Mouse (Mus musculus) G1E (cell line): ENCODE data around the gene Trpt1. TPM values are rescaled to one million over a fixed set of nuclear protein-coding genes. Genes with fewer than 3 reads are reported as not detected.

ENCODE experiments used
- ATAC-seq: 2 replicates; pipeline ENCODE4 v1.8.0; 2016; ENCODE audit warnings: mild to moderate bottlenecking; ENCODE audit not compliant: insufficient number of reproducible peaks, poor library complexity, low FRiP score, severe bottlenecking; ENCODE audit errors: extremely low read depth
- DNase-seq: peaks from one replicate; pipeline ENCODE4 v3.0.0; 2012; ENCODE audit warnings: low spot score
- H3K27me3 ChIP-seq: 2 replicates; pipeline ENCODE4 v1.6.1; 2012; ENCODE audit warnings: mild to moderate bottlenecking, low read length, inconsistent platforms; ENCODE audit not compliant: insufficient read depth
- H3K36me3 ChIP-seq: replicated peaks from 2 replicates; pipeline ENCODE3; 2012; ENCODE audit warnings: mild to moderate bottlenecking, inconsistent platforms
- H3K4me1 ChIP-seq: 2 replicates; pipeline ENCODE4 v1.6.1; 2012; ENCODE audit warnings: low read depth, low read length, inconsistent platforms, mixed read lengths; ENCODE audit not compliant: insufficient read depth
- H3K4me3 ChIP-seq: 2 replicates; pipeline ENCODE4 v1.5.1; 2012; ENCODE audit warnings: low read depth, mild to moderate bottlenecking, inconsistent platforms, low read length, moderate library complexity, mixed read lengths
- H3K9me3 ChIP-seq: replicated peaks from 2 replicates; pipeline ENCODE4 v1.6.1; 2012; ENCODE audit warnings: inconsistent platforms
- CTCF ChIP-seq: IDR thresholded peaks from 2 replicates; pipeline ENCODE4 v1.5.1; 2012; ENCODE audit warnings: low read depth, low read length, inconsistent platforms, mixed read lengths
- GATA1 ChIP-seq: IDR thresholded peaks from 2 replicates; pipeline ENCODE4 v1.6.1; 2012; ENCODE audit warnings: borderline replicate concordance, low read length, inconsistent platforms, mixed read lengths
- GATA2 ChIP-seq: IDR thresholded peaks from 2 replicates; pipeline ENCODE4 v1.6.1; 2012; ENCODE audit warnings: low read depth, low read length, inconsistent platforms, borderline replicate concordance
- POLR2AphosphoS5 ChIP-seq: IDR thresholded peaks from 2 replicates; pipeline ENCODE4 v1.6.1; 2012; ENCODE audit warnings: low read depth, low read length, inconsistent platforms; ENCODE audit not compliant: insufficient replicate concordance
- TAL1 ChIP-seq: conservative IDR thresholded peaks from 2 replicates; pipeline ENCODE4 v1.6.1; 2012; ENCODE audit warnings: low read depth, low read length, inconsistent platforms, mixed read lengths
- polyA plus RNA-seq: library from polyadenylated mRNA; stranded (reverse); fragments of >175 nt; gene quantifications from 2 replicates; pipeline ENCODE4 v1.2.3, GENCODE M21; 2012
- total RNA-seq, 2 experiments: library from RNA; stranded (forward) in 1 of 2; stranded (reverse) in 1 of 2; fragments of 200-1000 nt in 1 of 2; fragments of >200 nt in 1 of 2; fragmentation: Nextera tagmentation in 1 of 2; gene quantifications; 2 replicates each; pipeline ENCODE4 v1.2.3; 2014 to 2017

The Trpt1 gene
- total and polyA plus RNA-seq, 3 experiments, result 1.2 to 2.6 (median 1.6) TPM

- no peak for DNase-seq
- Histone ChIP-seq H3K9me3 (no peaks in the 10 kb centered on the region), H3K36me3 (peaks cover 48% of the 10 kb centered on the region), H3K4me1 (peaks cover 67% of the 10 kb centered on the region), H3K27me3 (no peaks in the 10 kb centered on the region), H3K4me3 (peak overlapping the region; percentile 77)
- no peak for ATAC-seq
- TF ChIP-seq TAL1 (no peak), POLR2AphosphoS5 (no peak), CTCF (no peak), GATA2 (no peak), GATA1 (no peak)
Measured at GRCm38 (mm10) chr19:6993011-6993770, 2.7 kb upstream of the Trpt1 start.

GRCm38 (mm10) chr19:6994002-6994401 lies 1.9 kb upstream of the Trpt1 start:
- DNase-seq, result no peak
- Histone ChIP-seq H3K4me1 (peaks cover 68% of the 10 kb centered on the region), H3K27me3 (no peaks in the 10 kb centered on the region), H3K4me3 (no peak overlapping the region), H3K9me3 (no peaks in the 10 kb centered on the region), H3K36me3 (peaks cover 53% of the 10 kb centered on the region)
- no peak for ATAC-seq
- TF ChIP-seq GATA1 (no peak), TAL1 (no peak), POLR2AphosphoS5 (no peak), CTCF (no peak), GATA2 (no peak)

GRCm38 (mm10) chr19:6994489-6994888 lies 1.4 kb upstream of the Trpt1 start:
- peaks cover 53% of the 10 kb centered on the region for H3K36me3 ChIP-seq
- H3K27me3 ChIP-seq, result no peaks in the 10 kb centered on the region; the same call in 1 of the 2 replicates
- no peak for DNase-seq
- peak overlapping the region; percentile 76 for H3K4me3 ChIP-seq
- H3K9me3 ChIP-seq, result no peaks in the 10 kb centered on the region
- TF ChIP-seq POLR2AphosphoS5 (no peak), CTCF (no peak), GATA2 (no peak), GATA1 (no peak), TAL1 (no peak)
- ATAC-seq, result no peak
- peaks cover 68% of the 10 kb centered on the region for H3K4me1 ChIP-seq

- H3K9me3 ChIP-seq, result no peaks in the 10 kb centered on the region
- TF ChIP-seq GATA2, result no peak
- TF ChIP-seq CTCF, result no peak
- TF ChIP-seq TAL1, result no peak; the same call in 1 of the 2 replicates
- peak overlapping the region; percentile 76 for H3K4me3 ChIP-seq
- ATAC-seq (no peak), DNase-seq (peak; percentile 41)
- H3K27me3 ChIP-seq, result no peaks in the 10 kb centered on the region; the same call in 1 of the 2 replicates
- peaks cover 56% of the 10 kb centered on the region for H3K36me3 ChIP-seq
- H3K4me1 ChIP-seq, result peaks cover 62% of the 10 kb centered on the region
Measured at GRCm38 (mm10) chr19:6995255-6995991, 508 bp upstream of the Trpt1 start.

GRCm38 (mm10) chr19:6997721-6998290 lies 1.9 kb downstream of the Trpt1 start:
- H3K9me3 ChIP-seq, result no peaks in the 10 kb centered on the region
- TF ChIP-seq GATA2 (no peak), CTCF (no peak), TAL1 (no peak), POLR2AphosphoS5 (no peak)
- DNase-seq, result no peak
- H3K36me3 ChIP-seq, result peaks cover 75% of the 10 kb centered on the region
- peaks cover 50% of the 10 kb centered on the region for H3K4me1 ChIP-seq
- H3K4me3 ChIP-seq, result no peak overlapping the region
- H3K27me3 ChIP-seq, result no peaks in the 10 kb centered on the region; the same call in 1 of the 2 replicates
- no peak for ATAC-seq

- H3K9me3 ChIP-seq, result no peaks in the 10 kb centered on the region
- peaks cover 76% of the 10 kb centered on the region for H3K36me3 ChIP-seq
- no peak for TF ChIP-seq GATA1
- no peak for TF ChIP-seq TAL1
- TF ChIP-seq POLR2AphosphoS5, result no peak
- no peak for TF ChIP-seq GATA2
- TF ChIP-seq CTCF, result no peak
- H3K4me3 ChIP-seq, result no peak overlapping the region
- ATAC-seq (no peak), DNase-seq (no peak)
- H3K27me3 ChIP-seq, result no peaks in the 10 kb centered on the region; the same call in 1 of the 2 replicates
- H3K4me1 ChIP-seq, result peaks cover 33% of the 10 kb centered on the region
Measured at GRCm38 (mm10) chr19:6999360-7000063, 3.6 kb downstream of the Trpt1 start.
